Mouse (Mus musculus) stomach, postnatal 0 days (tissue): ENCODE data around the gene Rpl32.
A peak's percentile ranks its signal among the peaks of the same experiment; 100 is the strongest.

Experiments
- CTCF ChIP-seq: IDR thresholded peaks from 2 replicates; pipeline ENCODE4 v1.5.1; 2016; ENCODE audit warnings: antibody characterized with exemption, low read depth, mild to moderate bottlenecking, moderate library complexity
- EP300 ChIP-seq: optimal IDR thresholded peaks from 2 replicates; pipeline ENCODE3; 2016; ENCODE audit warnings: antibody characterized with exemption

GRCm38 (mm10) chr6:115846640-115847411 lies 38.3 kb upstream of the Rpl32 start:
- TF ChIP-seq CTCF (peak; percentile 81), EP300 (no peak)
